Mouse (Mus musculus): ENCODE measurements at regions not wholly inside any gene's neighbourhood (a gene's known extent, or its start where the extent isn't known, plus 50 kb on each side); places are given as distances from the start of the nearest gene placed in this dataset.

- TF ChIP-seq POLR2A (IDR thresholded peaks at IDR 0.05; ENCODE audit: borderline replicate concordance, low read depth, low read length) (no peak), CTCF (IDR thresholded peaks at IDR 0.05; ENCODE audit: low read depth, low read length) (no peak)
Observed at GRCm38 (mm10) chr8:46907390-46907789, 79.3 kb upstream of the Enpp6 start.
